Mouse (Mus musculus) neural tube, embryonic 13.5 days (tissue): ENCODE measurements at regions not wholly inside any gene's neighbourhood (a gene's known extent, or its start where the extent isn't known, plus 50 kb on each side); places are given as distances from the start of the nearest gene placed in this dataset.

Experiments
- ATAC-seq: fragments of 200-750 bp; cut with Nextera tagmentation; 2 replicates; pipeline ENCODE4 v1.8.0; 2017; ENCODE audit warnings: low read depth, mild to moderate bottlenecking, moderate TSS enrichment, moderate library complexity
- H3K27ac ChIP-seq: fragments of 300-500 bp; sonication (generic); replicated peaks from 2 replicates; pipeline ENCODE4 v1.5.1; 2015; ENCODE audit warnings: moderate library complexity, mild to moderate bottlenecking, inconsistent platforms
- H3K27me3 ChIP-seq: fragments of 300-500 bp; sonication (generic); 2 replicates; pipeline ENCODE4 v1.6.1; 2015; ENCODE audit warnings: mild to moderate bottlenecking, inconsistent platforms
- H3K36me3 ChIP-seq: fragments of 300-500 bp; sonication (generic); 2 replicates; pipeline ENCODE4 v1.6.1; 2015; ENCODE audit warnings: mild to moderate bottlenecking, inconsistent platforms
- H3K4me1 ChIP-seq: fragments of 300-500 bp; sonication (generic); replicated peaks from 2 replicates; pipeline ENCODE4 v1.6.1; 2015; ENCODE audit warnings: inconsistent platforms
- H3K4me2 ChIP-seq: fragments of 300-500 bp; sonication (generic); 2 replicates; pipeline ENCODE4 v1.6.1; 2015; ENCODE audit warnings: inconsistent platforms, mild to moderate bottlenecking, moderate library complexity
- H3K4me3 ChIP-seq: fragments of 300-500 bp; sonication (generic); 2 replicates; pipeline ENCODE4 v1.5.1; 2015; ENCODE audit warnings: mild to moderate bottlenecking, inconsistent platforms
- H3K9ac ChIP-seq: fragments of 300-500 bp; sonication (generic); 2 replicates; pipeline ENCODE4 v1.6.1; 2015; ENCODE audit warnings: moderate library complexity, mild to moderate bottlenecking, inconsistent platforms
- H3K9me3 ChIP-seq: fragments of 300-500 bp; sonication (generic); 2 replicates; pipeline ENCODE4 v1.6.1; 2016; ENCODE audit warnings: inconsistent platforms
- WGBS: fragments of 180-500 bp; shearing (Covaris S2); methylation state at CpG from one replicate; pipeline ENCODE4 v1.1.7; 2015; 5-methylcytosine and 5-hydroxymethylcytosine counted together

- H3K27ac ChIP-seq = no peak overlapping the region
- no peaks in the 10 kb centered on the region for H3K36me3 ChIP-seq
- no peak overlapping the region for H3K4me2 ChIP-seq
- no peak overlapping the region for H3K9ac ChIP-seq
- no peaks in the 10 kb centered on the region for H3K9me3 ChIP-seq
- WGBS = 22% methylated on average over 4 of the region's 4 CpGs
- no peaks in the 10 kb centered on the region for H3K27me3 ChIP-seq
- no peak for ATAC-seq
- no peaks in the 10 kb centered on the region for H3K4me1 ChIP-seq
- no peak overlapping the region for H3K4me3 ChIP-seq
These were observed 76.5 kb upstream of the Sertad2 start for GRCm38 (mm10) chr11:20466591-20466990.

DNA sequence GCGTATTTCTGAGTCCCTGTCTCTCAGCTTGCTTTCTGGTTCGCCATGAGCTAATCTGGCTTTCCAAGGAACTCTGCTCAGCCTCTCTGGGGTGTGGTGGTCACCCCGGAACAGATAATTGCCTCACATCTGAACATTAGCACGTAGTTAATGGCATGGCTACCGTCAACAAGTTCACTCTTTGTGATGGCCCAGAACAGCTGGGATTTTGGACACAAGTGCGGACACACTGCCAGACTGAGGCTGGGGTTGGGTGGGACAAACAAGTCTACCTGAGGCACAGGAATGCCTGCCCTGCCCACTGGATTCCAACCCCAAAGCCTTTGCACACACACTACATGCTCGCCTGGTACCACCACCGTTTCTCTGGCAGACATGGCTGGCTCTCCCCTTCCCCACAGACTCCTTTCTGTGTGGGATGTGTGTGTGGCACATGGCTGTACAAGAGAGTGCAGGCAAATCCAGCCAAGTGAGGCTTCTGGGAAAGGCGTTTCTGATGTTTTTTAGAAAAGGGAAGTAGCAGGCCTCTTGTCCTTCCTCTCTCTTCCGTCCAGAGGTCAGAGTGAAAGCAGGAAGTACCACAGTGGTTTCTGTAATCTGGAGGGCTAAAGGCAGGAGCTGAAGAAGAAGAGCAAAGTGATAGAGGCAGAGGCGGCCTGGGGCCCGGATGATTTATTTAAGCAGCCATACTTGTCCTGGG is 74.6 kb upstream of the Sertad2 start:
- H3K27me3 ChIP-seq = no peaks in the 10 kb centered on the region
- no peaks in the 10 kb centered on the region for H3K9me3 ChIP-seq
- no peak overlapping the region for H3K4me3 ChIP-seq
- no peak overlapping the region for H3K4me2 ChIP-seq
- WGBS = 78% methylated on average over 12 of the region's 12 CpGs
- ATAC-seq = no peak
- no peak overlapping the region for H3K9ac ChIP-seq
- H3K4me1 ChIP-seq = no peaks in the 10 kb centered on the region
- H3K36me3 ChIP-seq = no peaks in the 10 kb centered on the region
- H3K27ac ChIP-seq = no peak overlapping the region

DNA sequence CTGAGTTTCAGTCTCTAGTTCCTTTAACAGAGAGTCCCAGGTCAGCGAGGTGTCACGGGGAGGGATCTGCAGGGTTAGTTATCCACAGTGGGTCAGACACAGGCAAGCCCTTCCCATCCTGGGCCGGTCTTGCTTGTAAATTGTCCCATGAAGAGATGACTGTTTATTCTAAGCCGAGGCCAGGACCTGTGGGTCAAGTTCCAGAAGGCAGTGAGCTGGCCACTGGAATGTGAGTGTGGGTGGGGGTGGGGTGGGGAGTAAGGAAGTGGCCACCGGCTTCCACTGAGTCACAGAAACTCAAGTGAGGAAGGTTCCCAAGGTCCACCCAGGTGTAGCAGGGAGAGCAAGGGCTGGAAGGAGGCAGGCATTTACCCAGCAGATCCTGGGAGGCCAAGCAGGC is 73.7 kb upstream of the Sertad2 start:
- 65% methylated on average over 5 of the region's 5 CpGs for WGBS

DNA sequence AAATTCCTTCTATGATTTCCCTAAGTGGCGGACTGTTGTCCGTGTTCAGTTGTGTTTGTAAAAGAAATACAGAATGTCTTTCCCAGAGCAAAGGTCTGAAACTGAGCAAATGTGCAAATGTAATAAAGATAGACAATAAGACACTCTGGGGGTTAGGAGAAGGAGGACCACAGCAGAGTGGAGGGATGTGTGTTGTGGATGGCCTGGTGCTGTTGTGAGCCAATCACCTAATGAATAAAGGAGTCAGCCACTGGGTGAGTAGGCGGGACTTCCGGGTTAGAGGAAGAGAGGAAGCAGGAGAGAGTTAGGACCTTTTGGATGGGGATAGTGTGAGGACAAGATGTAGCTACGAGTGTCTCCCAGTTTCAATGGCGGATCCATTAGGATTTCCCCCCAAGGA is 72.7 kb upstream of the Sertad2 start:
- Histone ChIP-seq H3K4me3 (no peak overlapping the region), H3K4me1 (no peaks in the 10 kb centered on the region), H3K27me3 (no peaks in the 10 kb centered on the region), H3K27ac (no peak overlapping the region), H3K36me3 (no peaks in the 10 kb centered on the region), H3K9me3 (no peaks in the 10 kb centered on the region), H3K9ac (no peak overlapping the region), H3K4me2 (no peak overlapping the region)
- no peak for ATAC-seq
- WGBS = 91% methylated on average over 6 of the region's 6 CpGs

More for the DNA sequence above, 73.7 kb upstream of the Sertad2 start:
- H3K4me1 ChIP-seq = no peaks in the 10 kb centered on the region
- H3K27ac ChIP-seq = no peak overlapping the region
- no peak overlapping the region for H3K4me3 ChIP-seq
- no peak overlapping the region for H3K4me2 ChIP-seq
- no peak for ATAC-seq
- no peaks in the 10 kb centered on the region for H3K9me3 ChIP-seq
- no peaks in the 10 kb centered on the region for H3K36me3 ChIP-seq
- H3K27me3 ChIP-seq = no peaks in the 10 kb centered on the region
- no peak overlapping the region for H3K9ac ChIP-seq

GRCm38 (mm10) chr11:20472336-20472735 is 70.7 kb upstream of the Sertad2 start:
- no peak for ATAC-seq
- H3K27me3 ChIP-seq = no peaks in the 10 kb centered on the region
- no peak overlapping the region for H3K4me2 ChIP-seq
- no peak overlapping the region for H3K9ac ChIP-seq
- peaks cover 4% of the 10 kb centered on the region; the same call in 1 of the 2 replicates for H3K4me1 ChIP-seq
- no peak overlapping the region for H3K27ac ChIP-seq
- WGBS = 85% methylated on average over 1 of the region's 1 CpGs
- no peak overlapping the region for H3K4me3 ChIP-seq
- H3K36me3 ChIP-seq = no peaks in the 10 kb centered on the region
- no peaks in the 10 kb centered on the region for H3K9me3 ChIP-seq

DNA sequence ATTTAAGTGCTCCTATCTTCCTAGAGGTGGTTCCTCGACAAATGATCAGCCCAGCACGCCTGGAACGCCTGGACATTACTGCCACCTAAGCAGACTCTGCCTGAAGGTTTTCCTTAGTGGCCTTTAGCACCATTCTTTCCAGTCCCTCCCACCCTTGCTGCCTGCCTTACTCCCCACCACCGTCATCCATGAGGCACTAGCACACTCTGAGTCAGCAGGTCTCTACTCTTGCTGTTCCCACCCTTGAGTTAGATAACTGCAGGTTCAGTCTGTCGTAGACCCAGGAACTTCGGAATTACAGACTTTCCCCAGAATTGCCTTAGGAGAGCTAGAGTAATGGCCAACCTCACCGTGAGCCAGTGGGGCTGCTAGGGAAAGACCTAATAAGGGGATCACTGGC is 67.4 kb upstream of the Sertad2 start:
- no peak for ATAC-seq
- WGBS = 84% methylated on average over 7 of the region's 7 CpGs

GRCm38 (mm10) chr11:20476494-20476893 is 66.6 kb upstream of the Sertad2 start:
- peaks cover 8% of the 10 kb centered on the region; the same call in 1 of the 2 replicates for H3K4me1 ChIP-seq
- no peaks in the 10 kb centered on the region for H3K27me3 ChIP-seq
- H3K4me3 ChIP-seq = no peak overlapping the region
- no peak for ATAC-seq
- H3K4me2 ChIP-seq = no peak overlapping the region
- WGBS = 86% methylated on average over 3 of the region's 3 CpGs
- no peak overlapping the region for H3K9ac ChIP-seq
- no peaks in the 10 kb centered on the region for H3K36me3 ChIP-seq
- H3K9me3 ChIP-seq = peaks cover 7% of the 10 kb centered on the region; the same call in 1 of the 2 replicates
- no peak overlapping the region for H3K27ac ChIP-seq

More for the DNA sequence above, 67.4 kb upstream of the Sertad2 start:
- no peak overlapping the region for H3K27ac ChIP-seq
- peaks cover 7% of the 10 kb centered on the region; the same call in 1 of the 2 replicates for H3K9me3 ChIP-seq
- peaks cover 8% of the 10 kb centered on the region; the same call in 1 of the 2 replicates for H3K4me1 ChIP-seq
- H3K27me3 ChIP-seq = no peaks in the 10 kb centered on the region
- no peak overlapping the region for H3K4me2 ChIP-seq
- H3K36me3 ChIP-seq = no peaks in the 10 kb centered on the region
- no peak overlapping the region for H3K4me3 ChIP-seq
- H3K9ac ChIP-seq = no peak overlapping the region

GRCm38 (mm10) chr11:20477183-20478037 is 65.6 kb upstream of the Sertad2 start:
- peak overlapping the region; percentile 64 for H3K27ac ChIP-seq
- H3K4me2 ChIP-seq = peak overlapping the region; percentile 41
- peaks cover 8% of the 10 kb centered on the region; the same call in 1 of the 2 replicates for H3K4me1 ChIP-seq
- H3K36me3 ChIP-seq = no peaks in the 10 kb centered on the region
- H3K27me3 ChIP-seq = no peaks in the 10 kb centered on the region
- H3K9me3 ChIP-seq = peaks cover 7% of the 10 kb centered on the region; the same call in 1 of the 2 replicates
- peak; percentile 85 for ATAC-seq
- H3K4me3 ChIP-seq = no peak overlapping the region
- H3K9ac ChIP-seq = no peak overlapping the region
- WGBS = 13% methylated on average over 19 of the region's 19 CpGs

GRCm38 (mm10) chr11:20480632-20481031 is 62.4 kb upstream of the Sertad2 start:
- no peaks in the 10 kb centered on the region for H3K36me3 ChIP-seq
- no peaks in the 10 kb centered on the region for H3K27me3 ChIP-seq
- peaks cover 7% of the 10 kb centered on the region; the same call in 1 of the 2 replicates for H3K9me3 ChIP-seq
- no peak for ATAC-seq
- no peak overlapping the region for H3K27ac ChIP-seq
- no peak overlapping the region for H3K4me3 ChIP-seq
- peaks cover 8% of the 10 kb centered on the region; the same call in 1 of the 2 replicates for H3K4me1 ChIP-seq
- no peak overlapping the region for H3K4me2 ChIP-seq
- 88% methylated on average over 3 of the region's 3 CpGs for WGBS
- H3K9ac ChIP-seq = no peak overlapping the region

DNA sequence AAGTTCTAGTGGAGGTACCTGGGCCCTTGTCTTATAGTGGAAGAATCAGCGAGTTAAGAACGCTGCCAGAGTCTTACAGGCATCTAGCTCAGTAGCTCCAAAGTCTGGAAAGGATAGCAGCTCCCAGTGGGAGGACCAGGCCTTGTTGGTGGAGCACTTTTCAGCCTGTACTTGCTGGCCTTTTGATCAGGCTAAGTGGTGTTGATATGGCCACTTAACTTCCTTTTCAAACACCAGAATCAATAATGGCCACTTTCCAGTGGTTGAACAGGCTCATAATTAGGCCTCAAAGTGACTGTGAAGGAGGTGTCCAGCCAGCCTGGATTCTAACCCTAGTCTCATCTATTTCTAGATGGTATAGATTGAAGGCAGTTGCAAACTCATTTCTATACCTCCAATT is 57.7 kb upstream of the Sertad2 start:
- Histone ChIP-seq H3K27me3 (no peaks in the 10 kb centered on the region), H3K36me3 (no peaks in the 10 kb centered on the region), H3K9me3 (no peaks in the 10 kb centered on the region), H3K4me2 (no peak overlapping the region), H3K4me3 (no peak overlapping the region), H3K27ac (no peak overlapping the region), H3K4me1 (no peaks in the 10 kb centered on the region), H3K9ac (no peak overlapping the region)
- WGBS = 78% methylated on average over 2 of the region's 2 CpGs
- ATAC-seq = no peak
